Mouse (Mus musculus): ENCODE data around the gene Rnf115.

DNA sequence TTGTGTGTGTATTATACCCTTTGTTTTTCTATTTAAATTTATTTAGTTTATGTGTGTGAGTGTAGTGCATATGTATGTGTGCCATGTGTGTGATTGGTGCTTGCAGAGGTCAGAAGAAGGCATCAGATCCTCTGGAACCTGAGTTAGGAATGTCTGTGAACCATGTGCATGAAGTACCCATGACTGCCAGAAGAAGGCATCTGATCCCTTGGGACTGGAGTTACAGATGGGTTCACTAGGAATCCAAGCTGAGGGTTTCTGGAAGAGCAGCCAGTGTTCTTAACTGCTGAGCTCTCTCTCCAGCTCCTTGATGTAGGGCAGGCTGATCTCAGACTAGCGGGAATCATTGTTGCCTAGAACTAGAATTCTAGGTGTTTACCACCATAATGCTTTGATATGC, 10.5 kb downstream of the Rnf115 start:
- TF ChIP-seq CTCF (IDR thresholded peaks at IDR 0.05; ENCODE audit: borderline replicate concordance, insufficient read depth, low read depth, low read length) (no peak), POLR2A (IDR thresholded peaks at IDR 0.05; ENCODE audit: borderline replicate concordance, insufficient read depth, low read length) (no peak)
